Mouse (Mus musculus) ES-Bruce4 (cell line): ENCODE results near the gene Kcnn4.

ENCODE experiments used
- CTCF ChIP-seq: IDR thresholded peaks from one replicate; pipeline ENCODE4 v1.8.1; 2011; ENCODE audit warnings: low read depth, low read length
- EP300 ChIP-seq: IDR thresholded peaks from 2 replicates; pipeline ENCODE4 v1.6.1; 2011; ENCODE audit warnings: low read depth, low read length; ENCODE audit not compliant: insufficient read depth
- POLR2A ChIP-seq: IDR thresholded peaks from one replicate; pipeline ENCODE4 v1.8.1; 2011; ENCODE audit warnings: low read length; ENCODE audit not compliant: insufficient read depth

GRCm38 (mm10) chr7:24372300-24372699, 2.2 kb downstream of the Kcnn4 start:
- TF ChIP-seq CTCF, result no peak
- TF ChIP-seq POLR2A, result no peak
- no peak for TF ChIP-seq EP300
